Mouse (Mus musculus): ENCODE measurements at regions not wholly inside any gene's neighbourhood (a gene's known extent, or its start where the extent isn't known, plus 50 kb on each side); places are given as distances from the start of the nearest gene placed in this dataset.

- no peak for ATAC-seq (ENCODE audit: low FRiP score)
- Histone ChIP-seq H3K27me3 (ENCODE audit: insufficient read depth, low read length) (no peaks in the 10 kb centered on the region), H3K4me2 (ENCODE audit: low read depth, low read length, poor library complexity, severe bottlenecking) (no peak overlapping the region), H3K4me1 (ENCODE audit: insufficient read depth, low read length) (no peaks in the 10 kb centered on the region), H3K9me3 (ENCODE audit: low read length) (no peaks in the 10 kb centered on the region), H3K27ac (ENCODE audit: low read depth, low read length) (no peak overlapping the region), H3K36me3 (ENCODE audit: insufficient read depth, low read length) (no peaks in the 10 kb centered on the region), H3K9ac (replicated peaks; ENCODE audit: low read length, poor library complexity, severe bottlenecking) (no peak overlapping the region), H3K4me3 (ENCODE audit: low read depth, low read length) (no peak overlapping the region)
- DNase-seq (ENCODE audit: low spot score), result no peak
- WGBS, result 78% methylated on average over 2 of the region's 2 CpGs
- no peak for TF ChIP-seq CTCF (IDR thresholded peaks at IDR 0.05)
Observed at GRCm38 (mm10) chr14:106033793-106034192, 72.2 kb upstream of the Trim52 start.

- H3K9me3 ChIP-seq (ENCODE audit: low read length), result no peaks in the 10 kb centered on the region
- no peak overlapping the region for H3K27ac ChIP-seq (ENCODE audit: low read depth, low read length)
- no peaks in the 10 kb centered on the region for H3K36me3 ChIP-seq (ENCODE audit: insufficient read depth, low read length)
- WGBS, result 78% methylated on average over 10 of the region's 10 CpGs
- H3K4me3 ChIP-seq (ENCODE audit: low read depth, low read length), result no peak overlapping the region
- no peaks in the 10 kb centered on the region for H3K4me1 ChIP-seq (ENCODE audit: insufficient read depth, low read length)
- TF ChIP-seq CTCF (IDR thresholded peaks at IDR 0.05), result no peak
- DNase-seq (ENCODE audit: low spot score) (no peak), ATAC-seq (ENCODE audit: low FRiP score) (peak; percentile 41; the same call in 1 of the 2 replicates)
- no peak overlapping the region for H3K9ac ChIP-seq (replicated peaks; ENCODE audit: low read length, poor library complexity, severe bottlenecking)
- no peaks in the 10 kb centered on the region for H3K27me3 ChIP-seq (ENCODE audit: insufficient read depth, low read length)
- no peak overlapping the region for H3K4me2 ChIP-seq (ENCODE audit: low read depth, low read length, poor library complexity, severe bottlenecking)
Observed at GRCm38 (mm10) chr14:106034933-106035665, 70.9 kb upstream of the Trim52 start.

- TF ChIP-seq CTCF (IDR thresholded peaks at IDR 0.05), result no peak
- Histone ChIP-seq H3K9ac (replicated peaks; ENCODE audit: low read length, poor library complexity, severe bottlenecking) (no peak overlapping the region), H3K36me3 (ENCODE audit: insufficient read depth, low read length) (no peaks in the 10 kb centered on the region), H3K4me1 (ENCODE audit: insufficient read depth, low read length) (no peaks in the 10 kb centered on the region), H3K9me3 (ENCODE audit: low read length) (no peaks in the 10 kb centered on the region), H3K4me2 (ENCODE audit: low read depth, low read length, poor library complexity, severe bottlenecking) (no peak overlapping the region), H3K4me3 (ENCODE audit: low read depth, low read length) (no peak overlapping the region), H3K27ac (ENCODE audit: low read depth, low read length) (no peak overlapping the region), H3K27me3 (ENCODE audit: insufficient read depth, low read length) (no peaks in the 10 kb centered on the region)
- no peak for DNase-seq (ENCODE audit: low spot score)
- 81% methylated on average over 1 of the region's 1 CpGs for WGBS
- no peak for ATAC-seq (ENCODE audit: low FRiP score)
Observed at GRCm38 (mm10) chr14:106044274-106044673, 61.7 kb upstream of the Trim52 start.

GRCm38 (mm10) chr14:106050231-106050630, 55.8 kb upstream of the Trim52 start:
- no peak overlapping the region for H3K9ac ChIP-seq (replicated peaks; ENCODE audit: low read length, poor library complexity, severe bottlenecking)
- ATAC-seq (ENCODE audit: low FRiP score) (no peak), DNase-seq (ENCODE audit: low spot score) (peak; percentile 31)
- H3K4me2 ChIP-seq (ENCODE audit: low read depth, low read length, poor library complexity, severe bottlenecking), result no peak overlapping the region
- H3K9me3 ChIP-seq (ENCODE audit: low read length), result no peaks in the 10 kb centered on the region
- no peaks in the 10 kb centered on the region for H3K27me3 ChIP-seq (ENCODE audit: insufficient read depth, low read length)
- H3K27ac ChIP-seq (ENCODE audit: low read depth, low read length), result no peak overlapping the region
- 96% methylated on average over 1 of the region's 1 CpGs for WGBS
- no peaks in the 10 kb centered on the region for H3K36me3 ChIP-seq (ENCODE audit: insufficient read depth, low read length)
- no peaks in the 10 kb centered on the region for H3K4me1 ChIP-seq (ENCODE audit: insufficient read depth, low read length)
- H3K4me3 ChIP-seq (ENCODE audit: low read depth, low read length), result no peak overlapping the region
- TF ChIP-seq CTCF (IDR thresholded peaks at IDR 0.05), result no peak

- WGBS, result 60% methylated on average over 6 of the region's 6 CpGs
- no peak for TF ChIP-seq CTCF (IDR thresholded peaks at IDR 0.05)
- H3K9me3 ChIP-seq (ENCODE audit: low read length), result no peaks in the 10 kb centered on the region
Observed at GRCm38 (mm10) chr14:106052585-106053551, 53.1 kb upstream of the Trim52 start.

More at GRCm38 (mm10) chr14:106052585-106053551, 53.1 kb upstream of the Trim52 start:
- Histone ChIP-seq H3K27me3 (ENCODE audit: insufficient read depth, low read length) (no peaks in the 10 kb centered on the region), H3K4me1 (ENCODE audit: insufficient read depth, low read length) (no peaks in the 10 kb centered on the region), H3K9ac (replicated peaks; ENCODE audit: low read length, poor library complexity, severe bottlenecking) (no peak overlapping the region), H3K4me2 (ENCODE audit: low read depth, low read length, poor library complexity, severe bottlenecking) (no peak overlapping the region), H3K27ac (ENCODE audit: low read depth, low read length) (no peak overlapping the region), H3K4me3 (ENCODE audit: low read depth, low read length) (no peak overlapping the region), H3K36me3 (ENCODE audit: insufficient read depth, low read length) (no peaks in the 10 kb centered on the region)
- DNase-seq (ENCODE audit: low spot score), result no peak
- no peak for ATAC-seq (ENCODE audit: low FRiP score)

Data from midbrain, postnatal 0 days (tissue).